Mouse (Mus musculus) limb, embryonic 15.5 days (tissue): ENCODE results near the gene Tmem234. TPM values are rescaled to one million over a fixed set of nuclear protein-coding genes. Genes with fewer than 3 reads are reported as not detected.

Experiments
- ATAC-seq: fragments of 200-750 bp; cut with Nextera tagmentation; 2 replicates; pipeline ENCODE4 v1.8.0; 2017; ENCODE audit warnings: low read depth, moderate TSS enrichment; ENCODE audit not compliant: insufficient number of reproducible peaks, low FRiP score, low TSS enrichment
- H3K27ac ChIP-seq: fragments of 300-500 bp; sonication (generic); 2 replicates; pipeline ENCODE4 v1.5.1; 2015; ENCODE audit warnings: moderate library complexity, mild to moderate bottlenecking, inconsistent platforms
- H3K27me3 ChIP-seq: fragments of 300-500 bp; sonication (generic); 2 replicates; pipeline ENCODE4 v1.6.1; 2015; ENCODE audit warnings: inconsistent platforms
- H3K36me3 ChIP-seq: fragments of 300-500 bp; sonication (generic); 2 replicates; pipeline ENCODE4 v1.6.1; 2015; ENCODE audit warnings: inconsistent platforms
- H3K4me1 ChIP-seq: fragments of 300-500 bp; sonication (generic); 2 replicates; pipeline ENCODE4 v1.6.1; 2015; ENCODE audit warnings: inconsistent platforms
- H3K4me2 ChIP-seq: fragments of 300-500 bp; sonication (generic); 2 replicates; pipeline ENCODE4 v1.6.1; 2015; ENCODE audit warnings: mild to moderate bottlenecking, inconsistent platforms
- H3K4me3 ChIP-seq: fragments of 300-500 bp; sonication (generic); 2 replicates; pipeline ENCODE4 v1.5.1; 2015; ENCODE audit warnings: mild to moderate bottlenecking, inconsistent platforms
- H3K9ac ChIP-seq: fragments of 300-500 bp; sonication (generic); 2 replicates; pipeline ENCODE4 v1.6.1; 2015; ENCODE audit warnings: inconsistent platforms
- H3K9me3 ChIP-seq: fragments of 300-500 bp; sonication (generic); 2 replicates; pipeline ENCODE4 v1.6.1; 2016; ENCODE audit warnings: inconsistent platforms
- WGBS: fragments of 180-500 bp; shearing (Covaris S2); methylation state at CpG from one replicate; pipeline ENCODE4 v1.1.7; 2015; 5-methylcytosine and 5-hydroxymethylcytosine counted together
- polyA plus RNA-seq: library from polyadenylated mRNA; unstranded; fragments of >200 nt; fragmentation: Nextera tagmentation; extraction: Ambion mirVana; gene quantifications from 2 replicates; pipeline ENCODE4 v1.2.1, GENCODE M21; 2015

The Tmem234 gene
- polyA plus RNA-seq, 1 experiment from 2014 or later: 192 TPM

- no peak overlapping the region for H3K27ac ChIP-seq
- H3K9ac ChIP-seq: no peak overlapping the region
- no peak for ATAC-seq
- H3K4me1 ChIP-seq: peaks cover 26% of the 10 kb centered on the region
- WGBS: 92% methylated on average over 7 of the region's 7 CpGs
- H3K27me3 ChIP-seq: no peaks in the 10 kb centered on the region
- no peak overlapping the region for H3K4me3 ChIP-seq
- H3K4me2 ChIP-seq: no peak overlapping the region
- peaks cover 20% of the 10 kb centered on the region for H3K36me3 ChIP-seq
- H3K9me3 ChIP-seq: no peaks in the 10 kb centered on the region
Observed at GRCm38 (mm10) chr4:129617121-129617641, 16.7 kb downstream of the Tmem234 start.

GRCm38 (mm10) chr4:129618031-129618430, 17.6 kb downstream of the Tmem234 start:
- WGBS: 94% methylated on average over 5 of the region's 5 CpGs
- H3K9me3 ChIP-seq: no peaks in the 10 kb centered on the region
- peaks cover 34% of the 10 kb centered on the region for H3K4me1 ChIP-seq
- 0 out of 2 replicates have a peak overlapping the region, but pooled peaks have one; percentile 71 for H3K9ac ChIP-seq
- H3K36me3 ChIP-seq: peaks cover 20% of the 10 kb centered on the region
- H3K27me3 ChIP-seq: no peaks in the 10 kb centered on the region
- peak overlapping the region; percentile 73 for H3K4me2 ChIP-seq
- peak overlapping the region; percentile 67 for H3K4me3 ChIP-seq
- ATAC-seq: no peak
- H3K27ac ChIP-seq: no peak overlapping the region; the same call in 1 of the 2 replicates

DNA sequence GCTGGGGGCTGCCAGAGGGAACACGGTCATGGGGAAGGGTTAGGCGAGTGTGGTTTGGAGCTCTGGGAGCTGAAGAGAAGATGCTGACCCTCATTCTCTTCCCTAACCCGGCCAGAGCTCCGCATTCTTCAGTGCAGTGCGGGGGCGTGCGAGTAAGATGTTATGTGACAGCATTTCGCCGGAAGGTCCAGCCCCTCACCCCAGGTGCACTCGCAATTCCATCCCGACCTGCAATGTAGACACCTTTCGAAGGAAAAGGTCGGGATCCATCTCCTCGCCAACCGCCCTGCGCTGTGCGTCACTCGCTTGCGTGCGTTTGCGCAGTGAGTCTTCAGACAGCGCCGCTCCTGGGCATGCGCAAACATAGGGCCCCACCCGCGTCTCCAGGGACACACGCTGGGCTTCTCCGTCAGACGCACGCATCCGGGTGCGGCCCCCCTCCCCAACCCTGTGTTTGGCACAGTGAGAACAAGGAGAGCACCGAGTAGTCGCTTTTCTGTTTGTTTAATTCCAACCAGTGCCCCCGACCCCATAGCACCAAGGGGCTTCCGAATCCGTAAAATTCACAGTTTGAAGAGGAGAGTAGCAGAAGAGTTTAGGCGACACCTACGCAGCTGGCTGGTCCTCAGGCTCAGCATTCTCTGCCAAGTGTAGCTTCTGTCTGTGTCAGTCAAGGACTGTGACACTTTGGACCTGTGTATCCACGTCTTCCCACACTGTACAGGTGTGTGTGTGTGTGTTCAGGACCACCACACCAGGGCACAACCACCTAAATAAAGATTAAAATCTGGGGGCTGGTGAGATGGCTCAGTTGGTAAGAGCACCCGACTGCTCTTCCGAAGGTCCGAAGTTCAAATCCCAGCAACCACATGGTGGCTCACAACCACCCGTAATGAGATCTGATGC, 18.6 kb downstream of the Tmem234 start, which contains the start of gene Iqcc:
TSS of gene Iqcc (minus strand) at position 314 of the 906 bp plus-strand sequence.
- Histone ChIP-seq H3K4me2 (peak within 1 kb of the TSS; percentile 73), H3K27me3 (no peaks in the 10 kb centered on the region), H3K9me3 (no peaks in the 10 kb centered on the region), H3K36me3 (peaks cover 20% of the 10 kb centered on the region), H3K4me1 (peaks cover 37% of the 10 kb centered on the region), H3K9ac (peak within 1 kb of the TSS; percentile 71), H3K27ac (peak within 1 kb of the TSS; percentile 93), H3K4me3 (peak within 1 kb of the TSS; percentile 67)
- ATAC-seq: peak; percentile 88
- 4% methylated on average over 44 of the region's 44 CpGs for WGBS

- H3K27me3 ChIP-seq: no peaks in the 10 kb centered on the region
- WGBS: 82% methylated on average over 11 of the region's 11 CpGs
- peaks cover 53% of the 10 kb centered on the region for H3K4me1 ChIP-seq
- H3K9me3 ChIP-seq: no peaks in the 10 kb centered on the region
- H3K4me3 ChIP-seq: no peak overlapping the region
- H3K4me2 ChIP-seq: no peak overlapping the region
- H3K27ac ChIP-seq: peak overlapping the region; percentile 43
- ATAC-seq: no peak
- H3K9ac ChIP-seq: no peak overlapping the region
- peaks cover 19% of the 10 kb centered on the region for H3K36me3 ChIP-seq
Observed at GRCm38 (mm10) chr4:129620419-129621282, 20.2 kb downstream of the Tmem234 start.

DNA sequence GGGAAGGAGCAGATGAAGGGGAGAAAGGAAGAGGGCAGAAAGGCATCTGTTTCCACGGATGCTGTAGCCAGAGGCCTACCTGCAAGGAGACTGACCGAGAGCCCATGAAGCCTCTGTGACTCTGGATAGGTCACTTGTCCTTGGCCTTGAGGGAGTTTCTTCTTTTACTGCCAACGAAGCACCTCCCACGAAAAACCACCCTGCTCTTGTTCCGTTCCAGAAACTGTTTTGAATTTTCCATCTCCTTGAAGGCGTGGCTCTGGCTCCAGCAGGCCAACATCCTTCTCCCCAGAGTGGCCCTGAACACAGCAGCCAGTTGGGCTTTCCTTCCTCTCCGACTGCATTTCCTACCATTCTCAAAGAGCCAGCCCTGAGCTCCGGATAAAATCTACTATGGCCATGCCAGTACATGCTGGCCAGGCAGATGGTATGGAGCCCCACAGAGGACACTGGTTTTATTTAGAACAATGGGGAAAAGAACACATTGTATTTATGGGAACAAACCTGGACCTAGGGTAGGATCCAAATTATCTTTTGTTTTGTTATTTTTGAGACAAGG, 20.9 kb downstream of the Tmem234 start:
- H3K9me3 ChIP-seq: no peaks in the 10 kb centered on the region
- no peaks in the 10 kb centered on the region for H3K27me3 ChIP-seq
- H3K9ac ChIP-seq: no peak overlapping the region
- H3K4me1 ChIP-seq: peaks cover 54% of the 10 kb centered on the region
- H3K4me3 ChIP-seq: no peak overlapping the region
- H3K36me3 ChIP-seq: peaks cover 19% of the 10 kb centered on the region
- H3K4me2 ChIP-seq: no peak overlapping the region
- ATAC-seq: no peak
- peak overlapping the region; percentile 43 for H3K27ac ChIP-seq
- 74% methylated on average over 8 of the region's 8 CpGs for WGBS

DNA sequence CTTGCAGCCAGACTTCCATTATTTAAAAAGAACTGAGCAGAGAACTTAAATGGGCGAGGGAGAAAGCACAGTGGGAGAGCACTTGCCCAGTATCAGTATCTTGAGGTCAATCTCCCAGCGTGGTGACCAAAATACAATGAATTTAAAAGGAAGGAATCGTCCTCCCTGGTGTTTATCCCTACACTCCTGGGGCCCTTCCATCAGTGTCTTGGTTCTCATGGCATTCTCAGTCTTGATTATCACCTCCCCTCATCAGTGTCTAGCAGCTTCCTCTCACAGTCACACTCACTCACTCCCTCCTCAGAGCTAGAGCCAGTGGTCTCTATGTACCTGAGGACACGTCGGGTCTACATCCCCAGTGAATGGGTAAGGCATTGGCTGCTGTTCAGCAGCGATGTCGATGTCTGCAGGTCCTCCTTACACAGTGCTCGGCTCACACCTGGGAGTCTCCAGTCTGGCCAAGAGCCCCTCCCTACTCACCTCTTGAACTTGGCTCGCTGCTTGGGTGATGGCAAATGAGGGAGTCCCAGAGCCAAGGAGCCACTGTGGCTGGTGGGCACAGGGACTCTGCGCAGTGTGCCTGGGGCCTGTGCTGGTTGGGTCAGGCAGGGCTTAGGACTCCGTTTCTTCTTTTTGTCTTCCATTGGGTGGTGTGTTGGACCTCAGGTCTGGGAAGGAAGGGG, 21.8 kb downstream of the Tmem234 start:
- Histone ChIP-seq H3K4me2 (peak overlapping the region; percentile 79; the same call in 1 of the 2 replicates), H3K4me3 (no peak overlapping the region), H3K36me3 (peaks cover 19% of the 10 kb centered on the region), H3K9ac (peak overlapping the region; percentile 58; the same call in 1 of the 2 replicates), H3K9me3 (no peaks in the 10 kb centered on the region), H3K4me1 (peaks cover 54% of the 10 kb centered on the region), H3K27ac (peak overlapping the region; percentile 43; the same call in 1 of the 2 replicates), H3K27me3 (no peaks in the 10 kb centered on the region)
- WGBS: 73% methylated on average over 11 of the region's 11 CpGs
- ATAC-seq: no peak

DNA sequence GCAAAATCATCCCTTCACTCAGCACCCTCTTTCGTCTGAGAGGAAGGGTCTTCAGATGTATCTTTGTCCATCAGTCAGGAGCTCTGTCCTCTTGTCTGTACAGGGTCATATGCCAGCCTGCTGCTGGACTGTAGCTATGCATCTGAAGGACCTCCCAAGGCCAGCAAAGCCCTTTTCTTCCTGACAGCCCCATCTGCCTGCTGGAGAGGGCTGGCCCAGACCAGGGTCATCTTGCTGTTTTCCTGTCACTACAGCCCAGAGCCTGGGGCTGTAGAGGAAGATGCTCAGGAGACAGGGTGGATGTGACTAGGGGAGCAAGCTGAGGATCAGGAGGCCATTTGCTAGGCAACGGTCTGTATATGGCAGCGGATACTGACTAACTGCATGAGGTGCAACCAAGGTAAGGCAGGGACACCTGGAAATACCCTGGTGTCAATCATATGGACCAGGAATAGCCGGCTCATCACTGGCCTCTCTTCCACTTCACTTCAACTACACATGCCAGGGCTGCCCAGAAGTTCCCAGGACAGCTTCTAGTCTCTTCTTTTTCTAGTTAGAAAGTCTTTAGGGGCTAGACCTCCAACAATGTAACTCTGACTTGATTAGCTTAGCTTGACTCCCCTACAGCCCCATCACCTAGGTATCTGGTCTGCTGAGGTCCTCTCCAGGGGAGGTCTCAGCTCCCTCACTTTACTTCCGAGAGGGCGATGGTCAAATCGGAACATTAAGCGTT, 22.5 kb downstream of the Tmem234 start:
- H3K27ac ChIP-seq: peak overlapping the region; percentile 89
- peak overlapping the region; percentile 79 for H3K4me2 ChIP-seq
- H3K9ac ChIP-seq: peak overlapping the region; percentile 58
- WGBS: 23% methylated on average over 8 of the region's 8 CpGs
- H3K27me3 ChIP-seq: no peaks in the 10 kb centered on the region
- peak overlapping the region; percentile 61 for H3K4me3 ChIP-seq
- no peak for ATAC-seq
- peaks cover 51% of the 10 kb centered on the region for H3K4me1 ChIP-seq
- peaks cover 24% of the 10 kb centered on the region for H3K36me3 ChIP-seq
- H3K9me3 ChIP-seq: no peaks in the 10 kb centered on the region

DNA sequence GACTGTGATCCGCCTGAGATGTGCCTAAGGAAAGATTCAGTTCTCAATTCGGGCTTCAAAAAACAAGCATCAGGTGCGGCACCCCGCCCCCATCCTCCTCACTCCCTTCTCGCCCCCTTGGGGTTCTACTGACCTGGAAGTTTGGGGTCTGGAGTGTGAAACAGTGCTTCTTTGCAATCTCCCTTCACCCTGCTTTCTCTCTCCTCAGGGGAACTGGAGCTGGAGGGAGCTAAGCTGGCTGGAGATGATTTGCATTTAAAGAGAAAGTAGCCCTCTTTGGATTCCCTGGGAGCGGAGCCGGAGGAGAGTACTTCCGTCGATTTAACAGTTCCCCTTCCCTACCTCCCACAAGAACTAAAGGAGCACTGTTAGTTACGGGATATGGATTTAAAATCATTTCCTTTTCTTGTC, 23.2 kb downstream of the Tmem234 start, which contains the start of gene Ccdc28b:
TSS of gene Ccdc28b (minus strand) at position 267 of the 411 bp plus-strand sequence.
- Histone ChIP-seq H3K9ac (peak within 1 kb of the TSS; percentile 58), H3K4me2 (peak within 1 kb of the TSS; percentile 79), H3K27ac (peak within 1 kb of the TSS; percentile 89), H3K36me3 (peaks cover 32% of the 10 kb centered on the region), H3K4me1 (peaks cover 44% of the 10 kb centered on the region), H3K27me3 (no peaks in the 10 kb centered on the region), H3K9me3 (no peaks in the 10 kb centered on the region), H3K4me3 (peak within 1 kb of the TSS; percentile 61)
- 0% methylated on average over 10 of the region's 10 CpGs for WGBS
- no peak for ATAC-seq

GRCm38 (mm10) chr4:129624281-129625028, 24.0 kb downstream of the Tmem234 start:
- peak overlapping the region; percentile 61 for H3K4me3 ChIP-seq
- no peaks in the 10 kb centered on the region for H3K27me3 ChIP-seq
- peak overlapping the region; percentile 79 for H3K4me2 ChIP-seq
- peaks cover 39% of the 10 kb centered on the region for H3K36me3 ChIP-seq
- peak; percentile 87 for ATAC-seq
- H3K9me3 ChIP-seq: no peaks in the 10 kb centered on the region
- 0 out of 2 replicates have a peak overlapping the region, but pooled peaks have one; percentile 58 for H3K9ac ChIP-seq
- WGBS: under 1% methylated on average over 18 of the region's 18 CpGs
- H3K27ac ChIP-seq: peak overlapping the region; percentile 89
- peaks cover 41% of the 10 kb centered on the region for H3K4me1 ChIP-seq

DNA sequence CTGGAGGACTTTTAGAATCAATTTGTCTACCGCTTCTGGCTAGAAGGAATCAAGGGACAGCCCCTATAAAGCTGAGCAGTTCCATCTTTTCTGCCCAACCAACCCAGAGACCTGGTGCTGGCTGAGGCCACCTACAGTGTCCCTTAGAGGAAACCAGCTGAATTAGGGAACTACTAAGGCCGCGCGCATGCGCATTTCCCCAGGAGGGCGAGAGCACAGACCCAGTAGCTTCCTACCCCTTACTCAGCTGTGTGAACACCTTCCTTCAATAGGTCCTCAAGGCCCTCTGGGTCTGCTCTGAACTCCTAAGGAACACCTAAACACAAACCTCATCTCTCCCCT, 24.5 kb downstream of the Tmem234 start:
- ATAC-seq: no peak; the same call in 1 of the 2 replicates
- peaks cover 45% of the 10 kb centered on the region for H3K36me3 ChIP-seq
- 1% methylated on average over 6 of the region's 6 CpGs for WGBS

More for the DNA sequence above, 24.5 kb downstream of the Tmem234 start:
- H3K9me3 ChIP-seq: no peaks in the 10 kb centered on the region
- peak overlapping the region; percentile 79 for H3K4me2 ChIP-seq
- H3K9ac ChIP-seq: no peak overlapping the region
- H3K27me3 ChIP-seq: no peaks in the 10 kb centered on the region
- peak overlapping the region; percentile 89 for H3K27ac ChIP-seq
- peak overlapping the region; percentile 61 for H3K4me3 ChIP-seq
- peaks cover 41% of the 10 kb centered on the region for H3K4me1 ChIP-seq
